Mouse (Mus musculus): ENCODE results near the gene Clec4d. TPM values are rescaled to one million over a fixed set of nuclear protein-coding genes. Genes with fewer than 3 reads are reported as not detected.
"Not testable (repeated sequence)": the region's sequence is repeated elsewhere in the genome, so short reads cannot be mapped to it uniquely, and the experiment has no call there.

Gene Clec4d
- not detected in 2 replicates for polyA plus RNA-seq (2014; fragmentation: Nextera tagmentation; extraction: Ambion mirVana)

- no peak for ATAC-seq (ENCODE audit: insufficient number of reproducible peaks, insufficient read depth, low FRiP score, low read depth)
- Histone ChIP-seq H3K27me3 (ENCODE audit: control insufficient read depth, insufficient read depth, low read length) (no peaks in the 10 kb centered on the region), H3K36me3 (ENCODE audit: control insufficient read depth, insufficient read depth, low read length) (no peaks in the 10 kb centered on the region), H3K4me3 (ENCODE audit: low read depth, low read length) (no peak within 1 kb of the TSS), H3K4me2 (replicated peaks; ENCODE audit: low read depth, low read length) (no peak within 1 kb of the TSS), H3K9ac (replicated peaks; ENCODE audit: low read depth, low read length) (no peak within 1 kb of the TSS), H3K4me1 (ENCODE audit: control insufficient read depth, insufficient read depth, low read length) (no peaks in the 10 kb centered on the region), H3K9me3 (ENCODE audit: control insufficient read depth, low read depth, low read length) (no peaks in the 10 kb centered on the region), H3K27ac (ENCODE audit: low read length) (no peak within 1 kb of the TSS)
- WGBS: 71% methylated on average over 4 of the region's 4 CpGs
Measured at GRCm38 (mm10) chr6:123261555-123262161, at the start of gene Clec4d. Gene Clec4d, plus strand, starts transcription at chr6:123262111.

DNA sequence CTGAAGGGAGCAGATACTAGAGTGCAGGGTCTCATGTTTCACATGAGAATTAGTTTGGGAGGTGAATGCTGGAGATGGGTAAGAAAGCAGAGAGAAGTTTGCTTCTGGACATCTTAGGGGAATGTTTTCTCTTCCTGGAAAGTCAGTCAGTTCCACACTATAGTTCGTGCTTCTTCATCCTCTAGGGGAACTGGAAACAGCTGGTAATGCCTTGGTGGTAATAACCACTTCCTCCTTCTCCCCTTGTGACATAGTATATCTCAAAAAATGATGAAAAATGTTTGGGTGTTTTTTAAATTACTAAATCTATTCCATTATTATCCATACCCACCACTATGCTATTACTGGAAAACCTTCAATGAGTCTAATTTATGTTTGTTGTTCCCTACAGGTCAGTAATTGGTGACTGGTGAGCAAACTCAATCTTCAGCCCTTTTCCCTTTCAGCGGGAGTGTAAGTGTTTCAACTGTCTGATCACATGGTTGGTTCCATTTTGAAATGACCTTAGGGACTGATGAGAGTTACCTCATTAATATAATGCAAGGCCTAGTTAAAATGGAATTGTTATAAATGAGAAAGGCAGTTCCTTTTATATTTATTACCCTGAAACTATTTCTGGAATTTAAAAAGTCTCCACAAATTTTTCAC lies 34.3 kb upstream of the Clec4d start:
- Histone ChIP-seq H3K9ac (replicated peaks; ENCODE audit: low read depth, low read length) (no peak overlapping the region), H3K4me1 (ENCODE audit: control insufficient read depth, insufficient read depth, low read length) (no peaks in the 10 kb centered on the region), H3K9me3 (ENCODE audit: control insufficient read depth, low read depth, low read length) (no peaks in the 10 kb centered on the region; the same call in 1 of the 2 replicates), H3K36me3 (ENCODE audit: control insufficient read depth, insufficient read depth, low read length) (no peaks in the 10 kb centered on the region), H3K27ac (ENCODE audit: low read length) (no peak overlapping the region), H3K4me3 (ENCODE audit: low read depth, low read length) (no peak overlapping the region), H3K27me3 (ENCODE audit: control insufficient read depth, insufficient read depth, low read length) (no peaks in the 10 kb centered on the region), H3K4me2 (replicated peaks; ENCODE audit: low read depth, low read length) (no peak overlapping the region)
- no peak for ATAC-seq (ENCODE audit: insufficient number of reproducible peaks, insufficient read depth, low FRiP score, low read depth)
- 56% methylated on average over 2 of the region's 2 CpGs for WGBS

DNA sequence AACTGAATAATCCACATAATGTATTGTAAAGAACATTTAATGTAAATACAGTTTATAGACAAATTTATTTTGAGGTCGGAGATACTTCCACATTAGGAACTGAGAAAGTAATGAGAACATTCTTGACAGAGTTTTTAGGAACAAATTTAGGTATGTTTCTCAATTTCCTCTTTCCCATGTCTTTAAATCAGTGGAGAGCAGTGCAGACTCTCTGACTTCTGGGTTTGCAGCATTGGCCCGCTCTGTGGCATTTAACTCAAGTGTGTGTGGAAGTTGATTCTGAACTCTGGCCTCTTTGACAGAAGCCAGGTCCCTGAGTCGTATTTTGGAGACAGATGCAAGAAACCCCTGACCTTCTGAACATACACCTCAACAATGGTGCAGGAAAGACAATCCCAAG lies 32.3 kb upstream of the Clec4d start, which contains the start of gene Clec4n:
Clec4n (plus strand) TSS at position 200 of the 400 bp plus-strand sequence.
- Histone ChIP-seq H3K36me3 (ENCODE audit: control insufficient read depth, insufficient read depth, low read length) (no peaks in the 10 kb centered on the region), H3K4me2 (replicated peaks; ENCODE audit: low read depth, low read length) (no peak within 1 kb of the TSS), H3K9ac (replicated peaks; ENCODE audit: low read depth, low read length) (no peak within 1 kb of the TSS), H3K27me3 (ENCODE audit: control insufficient read depth, insufficient read depth, low read length) (no peaks in the 10 kb centered on the region), H3K27ac (ENCODE audit: low read length) (no peak within 1 kb of the TSS), H3K9me3 (ENCODE audit: control insufficient read depth, low read depth, low read length) (no peaks in the 10 kb centered on the region), H3K4me3 (ENCODE audit: low read depth, low read length) (no peak within 1 kb of the TSS), H3K4me1 (ENCODE audit: control insufficient read depth, insufficient read depth, low read length) (no peaks in the 10 kb centered on the region)
- WGBS: 61% methylated on average over 3 of the region's 3 CpGs
- ATAC-seq (ENCODE audit: insufficient number of reproducible peaks, insufficient read depth, low FRiP score, low read depth): no peak

DNA sequence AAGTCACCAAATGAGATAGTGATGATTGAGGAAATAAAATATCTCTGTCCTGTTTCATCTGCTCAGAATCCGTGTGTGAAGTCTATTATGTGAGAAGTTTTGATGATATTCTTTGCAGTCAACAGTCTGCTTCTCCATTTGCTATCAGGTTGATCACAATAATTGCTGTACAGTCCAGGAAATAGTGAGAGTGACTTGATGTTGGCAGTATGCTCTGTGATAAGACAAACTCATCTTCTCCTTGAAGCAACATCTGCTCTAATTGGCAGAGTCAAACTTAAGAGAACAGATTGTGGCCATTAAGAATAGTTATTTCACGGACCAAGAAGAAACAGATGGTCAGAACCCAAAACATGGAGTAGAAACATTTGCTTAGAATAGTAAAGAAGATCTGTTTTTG lies 30.8 kb upstream of the Clec4d start:
- no peak for ATAC-seq (ENCODE audit: insufficient number of reproducible peaks, insufficient read depth, low FRiP score, low read depth)
- Histone ChIP-seq H3K9me3 (ENCODE audit: control insufficient read depth, low read depth, low read length) (no peaks in the 10 kb centered on the region), H3K4me1 (ENCODE audit: control insufficient read depth, insufficient read depth, low read length) (no peaks in the 10 kb centered on the region), H3K36me3 (ENCODE audit: control insufficient read depth, insufficient read depth, low read length) (no peaks in the 10 kb centered on the region), H3K9ac (replicated peaks; ENCODE audit: low read depth, low read length) (no peak overlapping the region), H3K4me2 (replicated peaks; ENCODE audit: low read depth, low read length) (no peak overlapping the region), H3K27ac (ENCODE audit: low read length) (no peak overlapping the region), H3K27me3 (ENCODE audit: control insufficient read depth, insufficient read depth, low read length) (no peaks in the 10 kb centered on the region), H3K4me3 (ENCODE audit: low read depth, low read length) (no peak overlapping the region)
- 73% methylated on average over 2 of the region's 2 CpGs for WGBS

GRCm38 (mm10) chr6:123237582-123237981 lies 24.3 kb upstream of the Clec4d start:
- no peaks in the 10 kb centered on the region for H3K4me1 ChIP-seq (ENCODE audit: control insufficient read depth, insufficient read depth, low read length)
- H3K9me3 ChIP-seq (ENCODE audit: control insufficient read depth, low read depth, low read length): no peaks in the 10 kb centered on the region
- ATAC-seq (ENCODE audit: insufficient number of reproducible peaks, insufficient read depth, low FRiP score, low read depth): no peak
- no peak overlapping the region for H3K4me3 ChIP-seq (ENCODE audit: low read depth, low read length)
- no peak overlapping the region for H3K4me2 ChIP-seq (replicated peaks; ENCODE audit: low read depth, low read length)
- H3K9ac ChIP-seq (replicated peaks; ENCODE audit: low read depth, low read length): no peak overlapping the region
- H3K27me3 ChIP-seq (ENCODE audit: control insufficient read depth, insufficient read depth, low read length): no peaks in the 10 kb centered on the region
- H3K27ac ChIP-seq (ENCODE audit: low read length): no peak overlapping the region
- no peaks in the 10 kb centered on the region for H3K36me3 ChIP-seq (ENCODE audit: control insufficient read depth, insufficient read depth, low read length)

DNA sequence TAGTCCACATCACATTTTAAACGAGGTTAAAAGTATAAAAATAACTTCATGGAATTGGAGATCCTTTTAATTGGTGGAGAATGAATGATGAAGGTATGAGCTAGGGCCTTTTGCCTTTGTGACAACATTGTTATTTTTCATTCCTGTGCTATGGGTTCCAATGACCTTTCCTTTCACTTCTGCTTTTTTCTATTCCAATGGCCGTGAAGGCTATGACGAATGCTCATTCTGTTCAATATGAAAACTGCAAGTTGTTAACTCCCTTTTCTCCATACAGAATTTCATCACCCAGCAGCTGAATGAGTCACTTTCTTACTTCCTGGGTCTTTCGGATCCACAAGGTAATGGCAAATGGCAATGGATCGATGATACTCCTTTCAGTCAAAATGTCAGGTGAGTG lies 17.7 kb upstream of the Clec4d start:
- Histone ChIP-seq H3K9me3 (ENCODE audit: control insufficient read depth, low read depth, low read length) (no peaks in the 10 kb centered on the region), H3K4me3 (ENCODE audit: low read depth, low read length) (no peak overlapping the region), H3K36me3 (ENCODE audit: control insufficient read depth, insufficient read depth, low read length) (no peaks in the 10 kb centered on the region), H3K4me2 (replicated peaks; ENCODE audit: low read depth, low read length) (no peak overlapping the region), H3K27ac (ENCODE audit: low read length) (no peak overlapping the region), H3K27me3 (ENCODE audit: control insufficient read depth, insufficient read depth, low read length) (no peaks in the 10 kb centered on the region), H3K9ac (replicated peaks; ENCODE audit: low read depth, low read length) (no peak overlapping the region), H3K4me1 (ENCODE audit: control insufficient read depth, insufficient read depth, low read length) (no peaks in the 10 kb centered on the region)
- no peak for ATAC-seq (ENCODE audit: insufficient number of reproducible peaks, insufficient read depth, low FRiP score, low read depth)
- 83% methylated on average over 5 of the region's 5 CpGs for WGBS

GRCm38 (mm10) chr6:123248862-123249261 lies 13.0 kb upstream of the Clec4d start:
- WGBS: 89% methylated on average over 2 of the region's 2 CpGs
- not testable (repeated sequence) for H3K27ac ChIP-seq (ENCODE audit: low read length); H3K4me1 ChIP-seq (ENCODE audit: control insufficient read depth, insufficient read depth, low read length); ATAC-seq (ENCODE audit: insufficient number of reproducible peaks, insufficient read depth, low FRiP score, low read depth); H3K36me3 ChIP-seq (ENCODE audit: control insufficient read depth, insufficient read depth, low read length); H3K9me3 ChIP-seq (ENCODE audit: control insufficient read depth, low read depth, low read length); H3K4me2 ChIP-seq (replicated peaks; ENCODE audit: low read depth, low read length); H3K9ac ChIP-seq (replicated peaks; ENCODE audit: low read depth, low read length); H3K27me3 ChIP-seq (ENCODE audit: control insufficient read depth, insufficient read depth, low read length); H3K4me3 ChIP-seq (ENCODE audit: low read depth, low read length)

GRCm38 (mm10) chr6:123252735-123253134 lies 9.2 kb upstream of the Clec4d start:
- no peaks in the 10 kb centered on the region for H3K27me3 ChIP-seq (ENCODE audit: control insufficient read depth, insufficient read depth, low read length)
- no peak overlapping the region for H3K4me3 ChIP-seq (ENCODE audit: low read depth, low read length)
- no peak overlapping the region for H3K4me2 ChIP-seq (replicated peaks; ENCODE audit: low read depth, low read length)
- H3K4me1 ChIP-seq (ENCODE audit: control insufficient read depth, insufficient read depth, low read length): no peaks in the 10 kb centered on the region
- H3K9me3 ChIP-seq (ENCODE audit: control insufficient read depth, low read depth, low read length): no peaks in the 10 kb centered on the region
- no peaks in the 10 kb centered on the region for H3K36me3 ChIP-seq (ENCODE audit: control insufficient read depth, insufficient read depth, low read length)
- H3K9ac ChIP-seq (replicated peaks; ENCODE audit: low read depth, low read length): no peak overlapping the region
- H3K27ac ChIP-seq (ENCODE audit: low read length): no peak overlapping the region
- no peak for ATAC-seq (ENCODE audit: insufficient number of reproducible peaks, insufficient read depth, low FRiP score, low read depth)

DNA sequence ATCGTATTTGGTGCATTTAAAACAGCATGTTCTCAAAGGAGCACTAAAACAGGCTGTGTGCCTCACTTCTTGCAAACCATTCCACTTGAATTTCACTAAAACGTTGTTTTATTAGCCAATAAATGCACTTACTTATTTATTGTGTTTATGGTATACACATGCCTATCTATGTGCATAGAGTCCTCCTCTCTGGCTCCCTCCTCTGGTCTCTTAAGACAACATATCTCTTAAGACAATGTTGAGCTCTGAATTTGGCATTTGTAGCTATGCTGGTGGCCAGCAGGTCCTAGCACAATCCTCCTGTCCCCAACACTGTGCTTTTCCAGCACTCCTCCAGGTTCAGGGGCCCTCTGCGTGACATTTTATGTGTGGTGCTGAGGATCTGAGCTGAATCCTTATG lies 3.0 kb upstream of the Clec4d start:
- no peaks in the 10 kb centered on the region for H3K9me3 ChIP-seq (ENCODE audit: control insufficient read depth, low read depth, low read length)
- H3K4me1 ChIP-seq (ENCODE audit: control insufficient read depth, insufficient read depth, low read length): no peaks in the 10 kb centered on the region
- H3K4me2 ChIP-seq (replicated peaks; ENCODE audit: low read depth, low read length): no peak overlapping the region
- ATAC-seq (ENCODE audit: insufficient number of reproducible peaks, insufficient read depth, low FRiP score, low read depth): no peak
- no peak overlapping the region for H3K9ac ChIP-seq (replicated peaks; ENCODE audit: low read depth, low read length)
- no peak overlapping the region for H3K4me3 ChIP-seq (ENCODE audit: low read depth, low read length)
- H3K27me3 ChIP-seq (ENCODE audit: control insufficient read depth, insufficient read depth, low read length): no peaks in the 10 kb centered on the region
- WGBS: 71% methylated on average over 3 of the region's 3 CpGs
- H3K36me3 ChIP-seq (ENCODE audit: control insufficient read depth, insufficient read depth, low read length): no peaks in the 10 kb centered on the region
- no peak overlapping the region for H3K27ac ChIP-seq (ENCODE audit: low read length)

Measured in stomach, embryonic 14.5 days (tissue).